Mouse (Mus musculus): Measurements from ENCODE around the gene Gm38655. TPM values are rescaled to one million over a fixed set of nuclear protein-coding genes. Genes with fewer than 3 reads are reported as not detected.

The Gm38655 gene
- total RNA-seq, 1 experiment from 2014 or later: not detected

Other genes starting within 250 kb of the Gm38655 start
- 115 and 127 TPM in 2 replicates for gene Mapk8ip3, start 238.5 kb downstream of the Gm38655 start, total RNA-seq (2017)
- 20.0 and 20.6 TPM in 2 replicates for gene Jpt2, start 214.8 kb downstream of the Gm38655 start, total RNA-seq (2017)
- 18.3 and 20.7 TPM in 2 replicates for gene Cramp1l, start 159.7 kb downstream of the Gm38655 start, total RNA-seq (2017)
- 40.9 and 48.3 TPM in 2 replicates for gene Ift140, start 159.4 kb downstream of the Gm38655 start, total RNA-seq (2017)
- gene Tmem204, start 91.9 kb downstream of the Gm38655 start, total RNA-seq (2017): not detected in 2 replicates
- gene Telo2, start 59.5 kb downstream of the Gm38655 start, total RNA-seq (2017): 17.4 and 19.6 TPM in 2 replicates
- gene Ptx4, start 54.7 kb downstream of the Gm38655 start, total RNA-seq (2017): not detected in 2 replicates
- 21.5 and 25.0 TPM in 2 replicates for gene Clcn7, start 42.1 kb downstream of the Gm38655 start, total RNA-seq (2017)
- gene Ccdc154, start 13.0 kb downstream of the Gm38655 start, total RNA-seq (2017): 0.12 TPM in 1 of 2 replicates, not detected in the other
- gene BC003965, start 9.1 kb upstream of the Gm38655 start, total RNA-seq (2017): 6.8 TPM in 2 replicates
- 20.4 and 23.8 TPM in 2 replicates for gene Unkl, start 12.9 kb upstream of the Gm38655 start, total RNA-seq (2017)
- 14.4 and 19.4 TPM in 2 replicates for gene Gnptg, start 64.7 kb upstream of the Gm38655 start, total RNA-seq (2017)
- gene Tsr3, start 64.7 kb upstream of the Gm38655 start, total RNA-seq (2017): 19.8 and 20.5 TPM in 2 replicates
- gene Baiap3, start 80.9 kb upstream of the Gm38655 start, total RNA-seq (2017): 5.4 and 7.8 TPM in 2 replicates
- gene Ube2i, start 99.2 kb upstream of the Gm38655 start, total RNA-seq (2017): 303 and 329 TPM in 2 replicates
- gene Prss34, start 122.9 kb upstream of the Gm38655 start, total RNA-seq (2017): 0.58 TPM in 1 of 2 replicates, not detected in the other
- not detected in 2 replicates for gene Prss28, start 133.2 kb upstream of the Gm38655 start, total RNA-seq (2017)
- gene Prss29, start 143.2 kb upstream of the Gm38655 start, total RNA-seq (2017): not detected in 2 replicates
- not detected in 2 replicates for gene Tpsab1, start 170.1 kb upstream of the Gm38655 start, total RNA-seq (2017)
- not detected in 2 replicates for gene Tpsb2, start 190.8 kb upstream of the Gm38655 start, total RNA-seq (2017)
- gene Tpsg1, start 193.8 kb upstream of the Gm38655 start, total RNA-seq (2017): not detected in 2 replicates

Data from neutrophil, adult 5-6 weeks (primary cell).